Mouse (Mus musculus) liver, embryonic 13.5 days (tissue): ENCODE measurements around the gene Dlec1. TPM values are rescaled to one million over a fixed set of nuclear protein-coding genes. Genes with fewer than 3 reads are reported as not detected.

Experiments used
- ATAC-seq: fragments of 200-750 bp; cut with Nextera tagmentation; 2 replicates; pipeline ENCODE4 v1.8.0; 2017; ENCODE audit warnings: low read depth, mild to moderate bottlenecking, moderate number of reproducible peaks, moderate library complexity
- DNase-seq: peaks from one replicate; pipeline ENCODE4 v3.0.0; 2022
- H3K27ac ChIP-seq: fragments of 300-500 bp; sonication (generic); 2 replicates; pipeline ENCODE4 v1.5.1; 2015; ENCODE audit warnings: moderate library complexity, mild to moderate bottlenecking, inconsistent platforms
- H3K27me3 ChIP-seq: fragments of 300-500 bp; sonication (generic); 2 replicates; pipeline ENCODE4 v1.6.1; 2015; ENCODE audit warnings: mild to moderate bottlenecking, inconsistent platforms
- H3K36me3 ChIP-seq: fragments of 300-500 bp; sonication (generic); 2 replicates; pipeline ENCODE4 v1.6.1; 2015; ENCODE audit warnings: mild to moderate bottlenecking, inconsistent platforms
- H3K4me1 ChIP-seq: fragments of 300-500 bp; sonication (generic); replicated peaks from 2 replicates; pipeline ENCODE4 v1.6.1; 2015; ENCODE audit warnings: inconsistent platforms
- H3K4me2 ChIP-seq: fragments of 300-500 bp; sonication (generic); 2 replicates; pipeline ENCODE4 v1.6.1; 2015; ENCODE audit warnings: inconsistent platforms, mild to moderate bottlenecking, moderate library complexity
- H3K4me3 ChIP-seq: fragments of 300-500 bp; sonication (generic); replicated peaks from 2 replicates; pipeline ENCODE4 v1.5.1; 2015; ENCODE audit warnings: mild to moderate bottlenecking, inconsistent platforms
- H3K9ac ChIP-seq: fragments of 300-500 bp; sonication (generic); 2 replicates; pipeline ENCODE4 v1.6.1; 2015; ENCODE audit warnings: mild to moderate bottlenecking, inconsistent platforms
- H3K9me3 ChIP-seq: fragments of 300-500 bp; sonication (generic); replicated peaks from 2 replicates; pipeline ENCODE4 v1.6.1; 2016; ENCODE audit warnings: inconsistent platforms
- WGBS: fragments of 180-500 bp; shearing (Covaris S2); methylation state at CpG from one replicate; pipeline ENCODE4 v1.1.7; 2015; ENCODE audit not compliant: insufficient replicate concordance; 5-methylcytosine and 5-hydroxymethylcytosine counted together
- polyA plus RNA-seq: library from polyadenylated mRNA; unstranded; fragments of >200 nt; fragmentation: Nextera tagmentation; extraction: Ambion mirVana; gene quantifications from 2 replicates; pipeline ENCODE4 v1.2.1, GENCODE M21; 2015

Gene Dlec1
- polyA plus RNA-seq, 1 experiment from 2014 or later, result not detected

DNA sequence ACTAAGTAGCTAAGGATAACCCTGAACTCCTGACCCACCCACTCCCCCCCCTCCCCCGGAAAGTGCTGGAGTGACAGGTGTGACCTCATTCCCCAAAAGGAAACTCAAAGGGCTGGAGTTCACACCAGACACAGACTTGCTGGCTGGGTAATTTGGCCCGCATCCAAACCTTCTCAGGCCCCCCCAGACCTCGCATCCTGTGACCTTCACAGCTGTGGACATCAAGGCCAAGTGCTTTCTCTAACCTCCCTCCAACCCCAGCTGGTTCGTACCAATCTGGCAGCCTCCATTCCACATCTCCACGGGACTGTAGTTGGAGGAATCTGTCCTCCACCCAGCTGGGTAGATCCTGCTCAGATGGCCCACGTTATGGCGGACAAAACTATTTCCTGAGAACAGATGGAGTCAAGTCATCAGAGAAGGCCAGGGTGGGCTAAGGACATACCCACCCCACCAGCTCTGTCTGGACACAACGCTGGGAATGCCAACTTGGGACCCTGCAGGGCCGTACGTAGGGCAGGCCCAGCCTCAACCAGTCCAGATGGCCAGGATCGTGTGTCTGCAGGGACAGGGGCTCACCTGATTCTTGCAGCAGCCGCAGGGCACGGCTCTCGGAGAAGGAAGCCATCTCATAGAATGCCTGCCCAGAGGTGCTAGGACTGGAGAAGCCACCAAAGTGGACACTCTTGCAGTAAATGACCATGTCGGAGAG, 28.9 kb upstream of the Dlec1 start:
- no peak overlapping the region for H3K9ac ChIP-seq
- ATAC-seq (no peak), DNase-seq (no peak)
- H3K27me3 ChIP-seq, result no peaks in the 10 kb centered on the region
- no peaks in the 10 kb centered on the region for H3K36me3 ChIP-seq
- WGBS, result 77% methylated on average over 15 of the region's 15 CpGs
- no peaks in the 10 kb centered on the region for H3K9me3 ChIP-seq
- H3K27ac ChIP-seq, result no peak overlapping the region
- H3K4me1 ChIP-seq, result peaks cover 3% of the 10 kb centered on the region; the same call in 1 of the 2 replicates
- H3K4me3 ChIP-seq, result no peak overlapping the region
- no peak overlapping the region for H3K4me2 ChIP-seq

DNA sequence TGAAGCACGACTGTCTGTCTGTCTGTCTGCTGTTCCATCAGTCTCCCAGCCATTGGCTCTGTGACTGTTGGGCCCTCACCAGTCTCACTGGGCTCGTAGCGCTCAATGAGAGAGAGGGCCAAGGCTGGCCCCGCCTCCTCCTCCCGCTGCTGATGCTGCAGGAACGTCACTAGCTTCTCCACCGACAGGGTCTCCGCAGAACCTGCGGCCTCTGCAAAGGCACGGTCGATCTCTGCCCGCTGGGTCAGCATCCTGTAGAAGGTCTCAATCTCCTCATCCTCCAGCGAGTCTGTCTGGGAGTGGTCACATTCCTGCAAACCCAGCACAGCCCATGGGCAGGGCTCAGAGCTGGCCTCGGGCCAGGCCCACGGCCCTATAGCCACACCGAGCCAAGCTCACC, 26.6 kb upstream of the Dlec1 start:
- Histone ChIP-seq H3K27ac (no peak overlapping the region), H3K36me3 (no peaks in the 10 kb centered on the region), H3K27me3 (no peaks in the 10 kb centered on the region), H3K9me3 (no peaks in the 10 kb centered on the region), H3K4me2 (no peak overlapping the region), H3K4me1 (peaks cover 3% of the 10 kb centered on the region; the same call in 1 of the 2 replicates), H3K9ac (no peak overlapping the region), H3K4me3 (no peak overlapping the region)
- ATAC-seq (peak; percentile 21; the same call in 1 of the 2 replicates), DNase-seq (no peak)
- 45% methylated on average over 16 of the region's 16 CpGs for WGBS

DNA sequence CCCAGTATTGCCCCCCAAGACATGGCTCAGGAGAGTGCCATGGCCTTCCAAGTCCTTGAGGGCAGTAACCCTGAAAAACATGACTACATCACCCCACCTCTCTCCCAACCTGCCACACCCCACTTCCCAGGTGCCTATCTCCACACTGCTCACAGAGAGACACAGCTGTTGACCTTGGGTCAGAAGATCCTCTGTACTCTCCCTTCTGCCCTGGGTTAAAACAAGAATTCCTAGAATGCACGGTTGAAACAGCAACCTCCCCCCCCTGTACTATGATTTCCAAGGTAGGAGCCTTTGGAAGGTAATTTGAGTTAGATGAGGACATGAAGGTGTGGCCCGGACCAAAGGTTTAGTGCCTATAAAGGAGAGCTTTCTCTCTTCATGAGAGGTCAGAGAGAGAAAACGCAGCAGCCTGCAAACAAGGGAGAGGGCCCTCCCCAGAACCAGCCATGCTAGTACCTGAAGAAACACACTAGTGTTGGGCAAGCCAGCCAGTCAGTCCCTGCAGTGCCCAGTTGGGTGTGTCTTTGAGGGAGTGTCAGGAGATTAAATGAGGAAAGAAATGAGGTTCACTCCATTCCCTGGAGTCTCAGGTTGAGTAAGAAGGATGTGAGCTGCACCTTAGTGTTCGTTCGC, 22.1 kb upstream of the Dlec1 start:
- WGBS, result 64% methylated on average over 5 of the region's 5 CpGs
- H3K27me3 ChIP-seq, result no peaks in the 10 kb centered on the region
- DNase-seq, result no peak
- no peaks in the 10 kb centered on the region for H3K36me3 ChIP-seq
- H3K9ac ChIP-seq, result no peak overlapping the region
- peaks cover 3% of the 10 kb centered on the region for H3K4me1 ChIP-seq
- no peak overlapping the region for H3K4me2 ChIP-seq
- ATAC-seq, result no peak
- no peaks in the 10 kb centered on the region for H3K9me3 ChIP-seq
- no peak overlapping the region for H3K4me3 ChIP-seq
- no peak overlapping the region for H3K27ac ChIP-seq

DNA sequence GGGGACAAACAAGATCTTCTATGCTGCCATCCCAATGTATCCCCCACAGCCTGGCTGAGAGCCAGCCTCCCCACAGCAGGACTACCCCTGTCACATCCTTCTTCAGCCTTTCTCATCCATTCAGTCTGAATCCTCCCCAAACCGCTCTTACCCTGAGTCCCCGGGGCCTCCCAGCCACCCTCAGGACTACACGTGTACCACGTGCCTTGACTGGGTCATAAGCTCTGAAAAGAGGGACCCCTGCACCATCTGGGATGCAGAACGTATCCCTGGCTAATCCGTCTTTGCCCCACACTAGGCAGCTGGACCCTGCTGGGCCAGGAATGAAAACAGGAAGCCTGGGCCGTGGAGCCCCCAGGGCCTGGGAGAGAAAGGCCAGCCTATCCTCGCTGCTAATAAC, 20.2 kb upstream of the Dlec1 start:
- no peak overlapping the region for H3K9ac ChIP-seq
- no peak for ATAC-seq

DNA sequence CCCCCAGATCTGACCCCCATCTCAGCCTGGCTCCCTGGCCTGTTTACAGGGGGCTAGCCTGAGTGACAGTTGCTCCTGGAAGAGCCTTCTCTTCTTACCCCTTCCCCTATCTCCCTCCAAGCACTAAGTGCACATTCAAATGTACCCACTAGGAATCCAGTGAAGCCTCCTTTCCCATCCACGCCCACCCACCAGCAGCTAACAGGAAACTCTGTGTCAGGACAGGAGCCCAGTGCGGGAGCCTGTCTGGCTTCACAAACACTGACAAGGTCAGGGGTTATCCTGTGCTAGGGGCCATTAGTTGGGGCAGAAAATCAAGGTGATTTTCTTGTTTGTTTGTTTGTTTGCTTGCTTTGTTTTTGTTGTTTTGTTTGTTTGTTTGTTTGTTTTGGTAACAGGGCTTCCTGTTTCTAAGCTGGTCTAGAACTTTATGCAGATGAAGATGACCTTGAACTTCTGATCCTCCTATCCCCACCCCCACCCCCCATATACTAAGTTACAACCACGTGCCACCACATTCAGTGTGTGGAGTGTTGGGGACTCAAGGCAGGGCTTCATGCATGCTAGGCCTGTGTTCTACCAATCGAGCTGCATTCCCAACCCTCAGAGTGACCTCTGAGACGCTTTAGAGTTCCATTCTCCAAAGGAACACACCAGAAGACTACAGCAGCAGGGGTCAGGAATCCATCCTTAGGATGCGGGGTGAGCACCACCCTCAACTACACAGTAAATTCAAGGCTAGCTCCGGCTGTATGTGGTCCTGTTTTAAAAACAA, 19.4 kb upstream of the Dlec1 start:
- no peak for DNase-seq
- Histone ChIP-seq H3K27me3 (peaks cover 15% of the 10 kb centered on the region; the same call in 1 of the 2 replicates), H3K9ac (no peak overlapping the region), H3K4me3 (no peak overlapping the region), H3K36me3 (no peaks in the 10 kb centered on the region), H3K27ac (no peak overlapping the region), H3K4me2 (no peak overlapping the region), H3K4me1 (peaks cover 10% of the 10 kb centered on the region), H3K9me3 (no peaks in the 10 kb centered on the region)
- WGBS, result 48% methylated on average over 7 of the region's 7 CpGs
- no peak for ATAC-seq

More for the DNA sequence above, 20.2 kb upstream of the Dlec1 start:
- Histone ChIP-seq H3K27ac (no peak overlapping the region), H3K36me3 (no peaks in the 10 kb centered on the region), H3K9me3 (no peaks in the 10 kb centered on the region), H3K4me3 (no peak overlapping the region), H3K27me3 (peaks cover 8% of the 10 kb centered on the region; the same call in 1 of the 2 replicates), H3K4me1 (peaks cover 6% of the 10 kb centered on the region; the same call in 1 of the 2 replicates), H3K4me2 (no peak overlapping the region)
- WGBS, result 40% methylated on average over 8 of the region's 8 CpGs
- DNase-seq, result no peak

DNA sequence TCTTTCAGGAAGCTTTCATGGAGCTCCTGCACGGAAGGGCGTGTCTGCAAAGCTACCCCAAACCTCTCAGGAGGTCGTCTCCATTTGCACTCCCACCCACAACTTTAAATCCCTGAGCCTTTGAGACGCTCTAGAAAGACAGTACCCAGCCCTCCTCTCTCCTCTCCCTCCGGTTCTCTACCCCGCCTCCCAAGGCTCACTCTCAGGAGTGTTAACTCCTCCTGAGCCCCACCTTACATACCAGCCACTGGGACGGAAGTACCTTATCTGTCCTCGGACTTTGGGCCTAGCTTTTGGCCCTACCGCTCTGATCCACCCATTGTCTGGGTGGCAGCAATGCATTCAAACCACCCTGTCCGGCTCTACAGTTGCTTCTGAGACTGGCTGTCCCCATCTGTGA, 18.3 kb upstream of the Dlec1 start:
- Histone ChIP-seq H3K27ac (no peak overlapping the region), H3K4me2 (no peak overlapping the region), H3K9ac (no peak overlapping the region), H3K4me3 (no peak overlapping the region), H3K36me3 (no peaks in the 10 kb centered on the region), H3K9me3 (no peaks in the 10 kb centered on the region), H3K4me1 (peaks cover 19% of the 10 kb centered on the region), H3K27me3 (peaks cover 22% of the 10 kb centered on the region)
- ATAC-seq, result no peak
- 58% methylated on average over 10 of the region's 10 CpGs for WGBS
- DNase-seq, result no peak

DNA sequence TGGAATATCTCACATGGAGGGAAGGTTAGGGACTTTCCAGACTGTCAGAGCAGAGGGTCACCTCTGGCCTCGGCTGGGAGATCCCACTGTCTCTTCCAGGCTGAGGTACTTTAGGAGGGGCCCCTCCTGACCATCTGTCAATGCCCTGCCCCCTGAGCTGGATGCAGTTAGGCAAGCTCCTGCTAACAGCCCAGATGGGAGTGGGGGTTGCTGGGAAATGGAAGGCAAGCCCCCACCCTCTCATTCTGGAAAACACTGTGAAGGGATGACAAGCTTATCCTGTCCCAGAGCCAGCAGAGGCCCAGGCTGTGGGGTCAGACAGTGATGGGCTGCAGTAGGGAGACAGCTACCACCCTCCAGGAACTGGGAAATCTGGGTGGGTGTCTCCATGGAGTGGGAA, 15.8 kb upstream of the Dlec1 start:
- H3K27ac ChIP-seq, result no peak overlapping the region
- WGBS, result 50% methylated on average over 1 of the region's 1 CpGs
- H3K27me3 ChIP-seq, result peaks cover 40% of the 10 kb centered on the region
- no peak overlapping the region for H3K4me2 ChIP-seq
- H3K4me3 ChIP-seq, result no peak overlapping the region
- no peaks in the 10 kb centered on the region for H3K36me3 ChIP-seq
- ATAC-seq, result no peak
- H3K4me1 ChIP-seq, result peaks cover 19% of the 10 kb centered on the region
- H3K9ac ChIP-seq, result no peak overlapping the region
- no peak for DNase-seq
- no peaks in the 10 kb centered on the region for H3K9me3 ChIP-seq

DNA sequence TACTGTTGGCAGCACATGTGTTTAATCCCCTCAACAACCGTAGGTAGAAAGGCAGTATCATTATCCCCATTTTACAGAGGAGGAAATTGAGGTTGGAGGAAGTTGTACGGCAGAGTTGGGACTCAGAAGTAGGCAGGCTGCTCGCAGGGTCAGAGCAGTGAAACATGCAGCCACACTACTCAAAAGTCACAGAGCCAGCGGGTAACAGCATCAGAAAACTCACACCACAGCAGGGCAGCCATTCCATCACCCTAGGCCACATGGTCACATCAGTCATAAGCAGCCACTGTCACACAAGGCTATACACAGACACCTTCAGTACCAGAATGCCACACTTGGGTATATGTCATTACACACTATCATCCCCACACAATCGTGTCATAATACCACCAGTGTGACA, 15.0 kb upstream of the Dlec1 start:
- Histone ChIP-seq H3K27ac (no peak overlapping the region), H3K9me3 (no peaks in the 10 kb centered on the region), H3K9ac (no peak overlapping the region), H3K4me2 (peak overlapping the region; percentile 62; the same call in 1 of the 2 replicates), H3K4me3 (no peak overlapping the region), H3K4me1 (peaks cover 20% of the 10 kb centered on the region), H3K27me3 (peaks cover 49% of the 10 kb centered on the region), H3K36me3 (no peaks in the 10 kb centered on the region)
- 55% methylated on average over 5 of the region's 5 CpGs for WGBS
- DNase-seq (no peak), ATAC-seq (no peak)

DNA sequence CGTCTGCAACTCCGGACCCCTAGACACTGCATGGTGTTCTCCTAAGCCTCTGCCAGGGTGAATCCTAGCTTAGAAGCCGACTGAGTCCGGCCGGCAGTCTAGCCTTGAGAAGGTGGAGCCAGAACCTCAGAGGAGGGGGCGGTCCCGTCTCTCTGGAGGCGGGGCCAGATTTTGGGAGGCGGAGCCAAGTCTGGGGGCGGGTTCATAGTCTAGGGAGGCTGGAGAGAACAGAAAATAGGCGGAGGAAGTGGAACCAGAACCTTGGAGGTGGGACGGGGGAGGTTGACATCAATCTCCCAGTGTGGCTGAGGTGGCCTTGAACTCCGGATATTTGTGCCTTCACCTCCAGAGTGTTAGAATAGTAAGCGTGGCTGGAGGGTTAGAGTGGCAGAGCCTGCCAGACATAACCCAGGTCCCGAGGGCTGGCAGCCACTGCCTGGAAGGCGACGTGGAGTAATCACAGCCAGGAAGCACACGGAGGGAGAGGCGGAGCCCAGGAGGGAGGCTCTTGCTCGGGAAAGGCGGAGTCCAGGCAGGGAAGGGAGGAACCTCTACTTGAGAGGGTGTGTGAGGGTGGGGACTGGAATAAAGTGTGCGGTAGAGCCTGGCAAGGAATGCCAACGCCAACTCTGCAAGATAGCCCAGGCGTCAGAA, 14.0 kb upstream of the Dlec1 start:
- WGBS, result 1% methylated on average over 24 of the region's 24 CpGs
- ATAC-seq (peak; percentile 75), DNase-seq (peak; percentile 70)
- Histone ChIP-seq H3K9ac (no peak overlapping the region), H3K27ac (no peak overlapping the region), H3K4me2 (peak overlapping the region; percentile 62), H3K36me3 (no peaks in the 10 kb centered on the region), H3K4me3 (peak overlapping the region; percentile 42), H3K4me1 (peaks cover 29% of the 10 kb centered on the region), H3K9me3 (no peaks in the 10 kb centered on the region), H3K27me3 (peaks cover 59% of the 10 kb centered on the region)

DNA sequence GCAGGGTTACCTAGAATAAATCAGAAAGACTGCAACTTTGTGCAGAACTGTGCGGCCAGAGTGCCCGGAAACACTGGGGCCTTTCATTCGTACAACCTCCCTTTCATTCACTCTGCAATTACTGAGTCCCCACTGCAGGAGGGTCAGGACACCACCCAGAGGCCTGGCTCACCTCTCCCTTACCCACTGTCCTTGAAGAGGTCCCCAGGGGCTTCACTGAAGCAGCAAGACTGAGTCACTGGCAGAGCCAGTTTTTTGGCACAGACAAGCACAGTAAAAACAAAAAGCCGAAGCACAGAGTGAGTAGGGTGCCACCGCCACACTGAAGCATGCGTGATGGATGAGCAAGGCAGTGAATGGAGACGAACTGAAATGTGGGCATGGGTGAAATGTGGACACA, 12.8 kb upstream of the Dlec1 start:
- 73% methylated on average over 7 of the region's 7 CpGs for WGBS
- no peaks in the 10 kb centered on the region for H3K36me3 ChIP-seq
- H3K9ac ChIP-seq, result no peak overlapping the region
- no peak overlapping the region for H3K4me3 ChIP-seq
- no peak overlapping the region for H3K27ac ChIP-seq
- H3K4me2 ChIP-seq, result no peak overlapping the region
- ATAC-seq (no peak), DNase-seq (no peak)
- no peaks in the 10 kb centered on the region for H3K9me3 ChIP-seq
- peaks cover 29% of the 10 kb centered on the region for H3K4me1 ChIP-seq
- H3K27me3 ChIP-seq, result peaks cover 70% of the 10 kb centered on the region

DNA sequence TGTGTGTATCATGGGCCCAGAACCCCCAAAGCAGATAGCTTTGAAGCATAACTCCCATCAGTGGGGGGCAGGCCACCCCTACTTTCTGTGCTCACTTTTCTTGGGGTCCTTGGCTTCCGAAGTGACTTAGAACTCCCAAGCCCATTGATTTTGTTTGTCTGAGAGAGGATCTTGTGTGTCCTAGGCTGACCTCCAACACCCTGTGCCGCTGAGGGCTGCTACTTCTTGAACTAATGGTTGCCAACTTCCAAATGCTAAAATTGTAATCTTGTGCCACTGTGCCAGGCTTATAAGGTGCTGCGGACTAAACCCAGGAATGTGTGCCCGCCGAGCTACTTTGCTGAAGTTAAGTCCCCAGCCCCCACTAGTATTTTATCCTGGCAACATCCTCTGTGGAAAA, 11.8 kb upstream of the Dlec1 start:
- Histone ChIP-seq H3K27ac (no peak overlapping the region), H3K4me1 (peaks cover 26% of the 10 kb centered on the region), H3K27me3 (peaks cover 80% of the 10 kb centered on the region), H3K4me2 (no peak overlapping the region), H3K9ac (no peak overlapping the region), H3K9me3 (no peaks in the 10 kb centered on the region), H3K4me3 (no peak overlapping the region), H3K36me3 (no peaks in the 10 kb centered on the region)
- DNase-seq (no peak), ATAC-seq (no peak)
- 79% methylated on average over 5 of the region's 5 CpGs for WGBS
